Mouse (Mus musculus) fibroblast of lung, adult 2 months (primary cell): ENCODE results near the gene Cxcr1.
A peak's percentile ranks its signal among the peaks of the same experiment; 100 is the strongest.
"Not testable (repeated sequence)": the region's sequence is repeated elsewhere in the genome, so short reads cannot be mapped to it uniquely, and the experiment has no call there.

Experiments used
- DNase-seq: peaks from one replicate; pipeline ENCODE4 v3.0.0-alpha.2; 2011; ENCODE audit warnings: low read depth

The Cxcr1 gene

DNA sequence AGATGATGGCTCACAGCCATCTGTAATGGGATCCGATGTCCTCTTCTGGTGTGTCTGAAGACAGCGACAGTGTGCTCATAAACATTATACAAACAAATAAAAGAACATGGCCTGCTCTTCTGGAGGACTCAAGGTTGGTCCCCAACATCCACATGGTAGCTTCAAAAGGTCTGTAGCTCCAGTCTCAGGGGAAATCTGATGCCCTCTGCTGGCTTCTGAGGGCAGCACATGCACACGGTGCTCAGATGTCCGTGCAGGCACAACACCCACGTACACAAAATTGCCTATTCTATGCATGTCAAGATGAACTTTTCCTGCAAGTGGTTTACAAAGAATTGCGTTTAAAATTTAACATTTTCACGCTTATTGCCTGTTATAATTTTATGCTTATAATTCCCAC lies 1.5 kb upstream of the Cxcr1 start:
- DNase-seq = no peak

DNA sequence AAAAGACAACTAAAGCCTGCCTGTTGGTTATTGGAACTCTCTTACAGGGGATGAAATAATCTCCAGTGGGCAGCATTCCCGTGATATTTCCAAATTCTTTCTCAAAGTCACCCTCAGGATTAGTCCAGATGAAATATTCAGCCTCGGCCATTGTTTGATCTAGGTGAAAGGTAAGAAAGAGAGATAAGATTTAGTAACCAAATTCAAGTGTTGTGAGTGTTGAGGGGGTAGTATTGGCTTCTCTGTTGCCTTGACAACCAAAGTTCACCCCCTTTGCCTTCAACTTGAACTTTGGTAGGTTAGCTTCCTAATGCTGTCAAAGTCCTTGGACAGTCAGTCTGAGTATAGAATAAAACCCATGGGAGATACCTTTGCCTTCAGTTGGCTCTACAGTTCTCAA lies 1.7 kb downstream of the Cxcr1 start:
- no peak for DNase-seq

DNA sequence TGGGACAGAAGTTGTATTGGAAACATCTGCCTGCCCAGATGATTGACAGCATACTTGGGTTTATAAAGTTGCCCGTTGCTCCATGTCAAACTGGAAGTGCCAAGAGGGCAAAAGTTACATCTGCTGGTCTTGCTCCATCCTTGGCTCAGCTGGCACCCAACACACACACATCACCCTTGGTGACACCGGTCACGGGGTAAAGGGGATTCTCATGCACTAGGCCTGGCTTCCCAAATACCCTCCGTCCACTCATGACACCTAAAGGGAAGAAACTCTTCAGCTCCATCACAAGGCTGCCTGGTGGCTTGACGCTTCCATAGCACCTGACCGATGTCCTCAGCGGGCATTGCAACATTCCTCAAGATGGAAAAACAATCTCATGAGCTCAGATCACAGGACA lies 4.0 kb downstream of the Cxcr1 start:
- DNase-seq = no peak

DNA sequence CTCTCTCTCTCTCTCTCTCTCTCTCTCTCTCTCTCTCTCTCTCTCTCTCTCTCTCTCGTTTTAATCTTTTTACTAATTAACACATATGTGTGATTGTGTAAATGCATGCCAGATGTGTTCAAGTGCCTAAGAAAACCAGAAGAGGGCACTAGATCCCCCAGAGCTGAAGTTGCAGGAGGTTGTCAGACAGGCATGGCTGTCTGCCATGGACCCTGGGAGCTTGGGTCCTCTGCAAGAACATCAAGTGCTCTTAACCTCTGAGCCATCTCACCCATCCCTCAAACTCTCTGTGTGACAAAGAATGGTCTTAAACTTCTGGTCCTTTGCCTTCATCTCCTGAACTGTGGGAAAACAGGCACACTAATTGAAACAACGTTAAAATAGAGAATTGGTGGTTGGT lies 11.4 kb downstream of the Cxcr1 start:
- no peak for DNase-seq

DNA sequence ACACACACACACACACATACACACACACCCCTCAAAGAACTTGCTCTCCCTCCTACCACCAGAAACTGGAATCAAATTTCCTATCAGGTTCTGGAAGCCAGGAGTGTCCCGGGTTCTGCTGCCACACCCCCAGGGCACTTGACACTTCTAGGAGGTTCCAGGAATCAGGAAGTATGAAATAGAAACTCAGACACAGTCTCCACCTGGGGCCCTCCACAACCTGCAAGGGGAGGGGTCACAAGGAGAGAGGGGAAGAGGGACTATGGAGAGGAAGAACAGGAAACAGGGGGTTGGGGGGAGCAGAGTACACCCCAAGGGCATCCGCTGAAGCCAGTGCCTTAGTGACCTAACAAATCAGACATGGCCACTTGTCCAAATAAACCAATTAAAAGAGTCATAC lies 13.0 kb downstream of the Cxcr1 start:
- no peak for DNase-seq

DNA sequence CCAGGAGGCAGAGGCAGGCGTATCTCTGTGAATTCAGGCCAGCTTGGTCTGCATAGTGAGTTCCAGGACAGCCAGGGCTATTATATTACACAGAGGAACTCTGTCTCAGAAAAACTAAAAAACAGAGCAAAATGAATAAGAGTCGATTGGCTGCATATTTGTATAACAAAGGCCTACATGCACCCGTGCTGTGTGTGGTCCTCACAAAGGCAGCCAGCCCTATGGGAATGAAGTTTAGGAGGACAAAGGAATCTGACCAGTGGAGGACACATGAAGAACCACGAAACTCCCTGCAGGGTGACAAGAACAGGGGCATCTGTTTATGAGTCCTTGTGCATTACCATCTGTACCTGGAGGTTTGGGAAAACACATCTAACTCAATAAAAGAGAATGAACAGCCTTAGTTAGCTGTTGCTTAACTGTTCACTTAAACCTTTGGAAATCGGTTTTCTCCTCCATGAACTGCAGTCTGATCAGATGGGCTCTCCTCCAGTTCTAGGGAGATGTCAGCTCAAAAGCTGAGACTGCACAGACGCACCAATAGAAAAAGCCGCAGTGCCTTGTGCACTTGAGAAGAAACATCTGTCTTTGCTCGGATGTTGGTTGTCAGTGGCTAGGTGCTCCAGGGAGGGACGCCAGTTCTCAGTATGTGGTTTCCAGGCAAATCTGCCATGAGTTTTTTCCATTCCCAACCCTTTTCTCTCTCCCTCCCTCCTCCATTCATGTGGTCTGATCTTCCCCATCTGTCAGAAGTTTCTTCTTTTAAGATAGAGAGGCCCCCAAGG lies 14.6 kb downstream of the Cxcr1 start:
- DNase-seq = peak; percentile 49

DNA sequence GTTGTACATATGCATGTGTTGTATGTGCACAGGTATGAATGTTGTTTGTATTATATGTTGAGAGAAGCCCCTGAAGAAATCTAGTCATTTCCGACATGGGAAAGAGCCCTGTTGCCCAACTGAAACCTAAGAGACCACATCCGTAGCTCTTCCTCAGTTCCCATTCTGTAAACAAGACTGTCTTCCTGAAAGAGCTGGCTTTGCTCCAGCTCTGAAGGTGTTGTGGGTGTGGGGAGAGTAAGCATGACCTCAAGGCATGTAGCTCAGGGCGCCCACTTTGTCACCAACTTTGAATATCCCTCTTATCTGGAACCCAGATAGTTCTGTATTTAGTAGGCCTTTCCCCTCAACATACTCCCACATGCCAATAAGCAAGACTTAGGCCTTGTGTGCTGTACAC lies 15.8 kb downstream of the Cxcr1 start:
- DNase-seq = no peak

DNA sequence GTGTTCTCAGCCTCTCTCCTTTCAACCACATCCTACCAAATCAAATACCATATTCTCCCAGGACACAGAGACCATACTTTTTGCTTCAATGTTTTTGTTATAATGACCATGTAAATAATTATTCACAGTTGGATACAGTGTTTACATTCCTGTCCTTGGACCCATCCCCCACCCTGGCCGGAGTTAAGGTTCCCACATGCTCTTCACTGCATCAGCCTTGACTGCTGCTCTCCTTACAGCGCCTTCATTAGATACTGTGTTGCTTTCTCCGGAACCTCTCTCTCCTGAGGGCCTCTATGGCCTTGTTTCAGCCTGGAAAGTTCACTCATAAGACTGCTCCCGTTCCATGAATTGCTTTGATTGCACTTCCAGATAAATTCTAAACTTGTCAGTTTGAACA lies 18.7 kb downstream of the Cxcr1 start:
- DNase-seq = no peak

DNA sequence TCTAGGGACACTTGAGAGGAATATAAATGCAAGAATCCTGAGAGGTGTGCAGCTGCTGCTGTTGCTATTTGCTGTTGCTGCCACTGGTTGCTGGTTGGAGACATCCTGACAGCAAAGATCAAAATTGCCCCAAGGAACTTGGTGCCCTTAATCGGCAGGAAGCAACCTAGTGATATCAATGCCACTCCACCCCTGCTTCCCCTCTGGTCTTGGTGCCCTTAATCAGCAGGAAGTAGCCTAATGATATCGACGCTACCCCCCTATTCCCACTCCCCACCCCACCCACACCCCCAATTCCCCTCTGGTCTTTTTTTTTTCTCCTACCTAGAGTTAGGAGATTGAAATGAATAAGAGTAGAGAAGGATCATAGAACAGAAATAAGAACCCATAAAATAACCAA lies 21.7 kb downstream of the Cxcr1 start:
- no peak for DNase-seq

DNA sequence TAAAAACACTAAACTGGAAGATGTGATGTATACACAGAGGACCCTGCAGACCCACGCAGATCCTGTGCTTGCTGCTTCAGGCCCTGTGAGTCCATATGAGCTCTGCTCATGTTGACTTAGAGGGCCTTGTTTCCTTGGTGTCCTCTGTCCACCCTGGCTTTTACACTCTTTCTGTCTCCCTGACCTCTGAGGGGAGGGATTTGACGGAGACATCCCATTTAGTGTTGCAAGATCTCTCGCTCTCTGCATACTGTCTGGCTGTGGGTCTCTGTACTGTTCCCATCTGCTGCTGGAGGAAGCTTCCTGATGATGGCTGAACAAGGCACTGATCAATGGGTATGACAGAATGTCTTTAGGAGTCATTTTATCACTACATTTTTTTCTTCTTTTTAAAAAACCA lies 24.7 kb downstream of the Cxcr1 start:
- no peak for DNase-seq

DNA sequence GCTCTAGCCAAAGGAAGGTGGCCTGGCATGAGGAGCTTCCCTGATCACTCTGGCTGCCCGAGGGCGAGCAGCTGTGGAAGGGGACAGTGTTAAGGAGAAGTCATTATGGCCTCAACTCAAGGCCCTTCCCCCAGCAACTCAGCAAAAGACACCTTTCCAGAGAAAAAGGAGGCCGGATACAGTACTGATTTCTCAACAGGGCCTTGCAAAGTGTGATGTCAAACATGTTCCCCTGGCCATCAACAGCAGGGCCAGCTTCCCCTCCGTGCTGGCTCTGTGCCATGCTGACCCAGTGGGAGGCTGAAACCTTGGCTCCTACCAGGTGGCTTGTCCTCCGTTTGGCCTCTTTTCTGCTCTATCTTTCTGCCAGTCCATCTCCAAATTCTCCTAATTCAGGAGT lies 27.3 kb downstream of the Cxcr1 start:
- DNase-seq = no peak

DNA sequence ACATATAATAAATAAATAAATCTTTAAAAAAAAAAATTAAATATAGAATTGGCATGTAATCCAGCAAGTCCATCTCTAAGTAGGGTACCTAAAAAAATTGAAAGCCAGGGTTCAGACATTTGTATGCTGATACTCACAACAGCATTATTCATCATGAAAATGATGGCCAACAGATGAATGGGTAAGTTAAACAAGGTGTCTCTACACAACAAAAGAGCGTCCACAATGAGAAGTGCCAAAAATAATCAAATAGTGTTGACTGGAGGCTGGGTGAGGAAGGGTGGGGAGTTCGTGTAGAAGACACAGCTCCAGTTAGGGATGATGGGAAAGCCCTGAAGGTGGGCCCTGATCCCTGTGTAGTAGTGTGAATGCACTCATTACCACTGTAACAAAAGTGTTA lies 34.4 kb downstream of the Cxcr1 start:
- no peak for DNase-seq

DNA sequence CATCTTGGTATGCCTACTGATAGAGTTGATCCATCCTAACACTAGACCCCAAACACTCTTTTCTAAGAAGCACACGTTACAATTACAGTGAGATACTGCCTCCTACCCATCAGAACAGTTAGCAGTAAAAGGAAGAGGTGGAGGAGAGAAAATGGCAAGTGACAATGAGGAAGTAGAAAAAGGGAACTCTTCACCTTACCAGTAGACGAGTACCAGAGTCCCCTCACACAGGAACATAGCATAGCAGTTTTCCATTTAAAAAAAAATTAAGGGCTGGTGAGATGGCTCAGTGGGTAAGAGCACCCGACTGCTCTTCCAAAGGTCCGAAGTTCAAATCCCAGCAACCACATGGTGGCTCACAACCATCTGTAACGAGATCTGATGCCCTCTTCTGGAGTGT lies 34.8 kb downstream of the Cxcr1 start:
- DNase-seq = not testable (repeated sequence)

DNA sequence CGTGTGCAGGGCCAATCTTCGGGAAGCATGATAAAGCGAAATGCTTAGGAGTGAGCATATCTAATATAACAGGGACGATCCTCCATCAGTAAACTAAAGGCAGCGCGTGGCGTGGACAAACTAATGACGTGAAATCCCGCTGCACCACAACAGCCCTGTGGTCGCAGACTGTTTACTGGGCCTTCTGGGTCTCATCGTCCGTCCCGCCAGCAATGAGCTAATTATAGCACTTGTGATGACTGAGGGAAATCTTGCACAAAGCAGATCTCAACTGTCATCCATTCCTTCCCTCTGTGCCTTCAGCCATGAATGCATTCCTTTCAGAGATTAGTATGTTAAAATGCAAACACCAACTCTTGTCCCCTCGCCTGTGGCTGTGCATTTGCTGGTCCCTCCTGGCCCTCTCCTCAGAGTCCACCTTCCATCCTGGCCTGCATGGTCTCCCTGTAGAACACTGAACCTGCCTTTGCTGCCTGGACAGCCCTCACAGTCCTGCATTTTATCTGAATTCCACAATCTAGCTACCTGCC lies 38.0 kb downstream of the Cxcr1 start:
- no peak for DNase-seq

DNA sequence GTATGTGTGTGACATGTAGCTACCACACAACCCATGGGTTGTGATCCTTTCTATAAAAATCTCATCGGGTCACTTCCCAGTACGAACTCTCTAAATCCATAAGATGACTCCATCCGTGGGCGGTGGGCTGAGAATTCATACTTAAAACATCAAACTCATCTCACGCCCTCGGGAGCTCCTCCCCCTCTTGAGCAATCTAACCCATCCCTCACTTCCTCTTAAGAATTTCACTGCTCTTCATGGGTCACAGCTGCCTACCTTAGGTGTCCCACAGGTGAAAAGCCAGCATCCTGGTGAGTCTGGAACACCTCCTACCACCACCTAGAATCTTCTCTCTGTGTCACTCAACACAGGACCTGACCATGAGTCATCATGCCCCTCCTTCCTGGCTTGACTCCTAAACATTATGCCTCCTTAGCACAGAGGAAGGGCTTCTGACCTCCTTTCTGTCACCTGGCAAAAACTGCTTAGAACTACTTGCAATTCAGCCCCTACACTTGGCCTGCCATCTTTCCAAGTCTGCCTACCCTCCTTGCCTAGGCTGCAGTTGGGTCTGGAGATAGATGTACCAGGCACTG lies 38.9 kb downstream of the Cxcr1 start:
- no peak for DNase-seq

DNA sequence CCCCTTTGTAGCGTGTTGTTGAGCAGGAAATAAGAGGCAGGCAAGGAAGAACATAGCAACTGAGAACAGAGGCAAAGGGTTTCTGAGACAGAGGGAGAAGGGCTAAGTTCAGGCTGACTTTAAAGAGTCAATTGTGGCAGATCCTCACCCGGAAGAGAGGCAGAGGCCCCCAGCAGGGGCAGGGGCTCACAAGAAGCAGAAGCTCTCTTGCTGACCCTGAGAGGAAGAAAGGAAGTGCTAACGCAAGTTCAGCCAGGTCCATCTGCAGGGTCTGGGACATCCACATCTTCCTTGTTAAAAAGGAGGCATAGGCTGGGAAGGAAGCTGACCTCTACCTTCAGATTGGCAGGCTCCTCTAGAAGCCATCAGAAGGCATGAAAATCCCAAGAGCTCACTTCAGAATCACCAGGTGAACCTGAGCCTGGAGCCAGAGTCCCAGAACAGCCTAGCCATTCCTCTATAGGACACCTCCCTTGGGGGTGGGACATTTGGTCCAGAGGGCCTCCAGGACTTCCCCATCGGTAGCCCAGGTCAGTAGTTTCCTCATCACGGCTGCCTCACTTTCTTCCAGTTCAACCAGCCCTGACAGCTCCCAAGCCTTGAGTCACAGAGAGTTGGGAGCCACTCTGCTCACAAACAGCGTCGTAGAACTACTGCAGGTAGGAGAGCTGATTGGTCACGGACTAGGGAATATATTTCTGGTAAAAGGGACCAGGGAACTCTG lies 40.8 kb downstream of the Cxcr1 start, which contains the start of gene Cxcr2:
Cxcr2 (plus strand) TSS at position 529 of the 724 bp plus-strand sequence.
- no peak for DNase-seq

DNA sequence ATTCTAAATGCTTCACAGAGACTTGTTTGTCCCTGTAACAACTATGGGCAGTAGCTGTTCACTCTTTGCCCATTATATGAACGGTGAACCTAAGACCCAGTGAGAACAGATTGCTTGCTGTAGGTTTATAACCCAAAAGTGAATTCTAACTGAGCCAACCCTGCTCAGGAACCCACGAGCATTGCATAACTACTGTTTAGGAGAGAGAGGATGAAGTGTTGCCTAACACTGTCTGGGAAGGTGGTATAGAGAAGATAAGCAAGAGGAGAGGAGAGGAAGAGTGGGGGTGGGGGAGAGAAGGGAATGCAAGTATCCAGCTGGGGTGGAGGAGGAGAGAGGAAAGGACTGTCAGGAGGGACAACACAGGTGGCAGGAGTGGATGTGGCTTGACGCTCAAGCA lies 43.3 kb downstream of the Cxcr1 start:
- DNase-seq = no peak

DNA sequence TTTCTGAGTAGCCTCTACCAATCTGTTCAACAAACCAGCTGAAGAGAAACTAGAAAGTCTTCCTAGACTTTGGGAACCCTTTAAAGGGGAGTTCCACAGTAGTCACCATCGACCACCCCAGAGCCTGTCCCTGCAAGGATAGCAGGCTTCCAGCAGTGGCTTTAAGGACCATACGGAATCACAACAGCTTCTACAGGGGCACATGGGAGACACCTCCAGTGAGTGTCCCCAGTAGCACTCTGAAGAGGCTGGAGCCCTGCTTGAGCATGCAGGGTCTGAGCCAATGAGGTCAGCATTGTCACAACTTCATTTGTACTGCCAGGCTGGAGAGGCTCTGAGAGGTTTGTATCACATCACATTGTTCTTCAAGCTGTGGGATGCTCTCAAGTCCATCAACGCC lies 44.3 kb downstream of the Cxcr1 start:
- no peak for DNase-seq

DNA sequence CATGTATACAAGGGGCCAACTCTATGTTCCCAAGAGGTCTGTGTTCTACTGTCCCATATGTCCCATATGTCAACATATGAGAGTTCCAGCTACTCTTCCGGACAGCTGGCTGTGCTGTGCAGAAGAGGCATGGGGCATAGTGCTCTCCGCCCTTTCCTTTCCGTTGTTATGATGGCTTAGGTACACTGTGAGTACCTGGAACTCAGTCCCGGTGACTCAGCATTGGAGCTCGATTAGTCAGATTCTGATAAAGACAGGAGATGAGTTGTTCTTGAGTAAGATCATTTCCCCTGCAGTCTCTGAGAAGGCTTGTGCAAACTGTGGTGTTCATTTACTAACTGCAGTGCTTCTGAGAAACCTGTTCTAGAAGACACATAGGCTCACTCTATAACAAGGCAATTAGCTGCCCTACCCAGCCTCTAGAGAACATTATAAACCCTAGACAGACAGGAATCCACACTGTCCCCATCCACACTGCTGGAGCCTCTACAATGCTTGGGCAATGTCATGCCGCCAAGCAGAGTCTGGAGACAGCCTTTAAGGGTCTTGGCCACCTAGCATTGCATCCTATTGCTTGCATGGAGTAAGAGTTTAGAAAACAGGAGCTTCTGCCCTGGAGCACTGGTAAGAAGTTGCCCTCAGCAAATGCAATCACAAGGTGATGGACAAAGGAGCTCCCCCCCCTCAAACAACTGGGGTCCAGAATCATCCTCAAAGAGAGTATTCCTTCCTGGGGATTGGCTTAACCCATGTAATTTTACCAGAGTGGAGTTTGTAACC lies 45.1 kb downstream of the Cxcr1 start:
- DNase-seq = no peak
